Mouse (Mus musculus): ENCODE measurements at regions not wholly inside any gene's neighbourhood (a gene's known extent, or its start where the extent isn't known, plus 50 kb on each side); places are given as distances from the start of the nearest gene placed in this dataset.

- DNase-seq = no peak
- WGBS = 89% methylated on average over 4 of the region's 4 CpGs
- Histone ChIP-seq H3K9me3 (ENCODE audit: low read length) (no peaks in the 10 kb centered on the region), H3K9ac (no peak overlapping the region), H3K4me1 (ENCODE audit: insufficient read depth) (0 out of 2 replicates have a peak, but pooled peaks cover 4% of the 10 kb centered on the region), H3K27me3 (ENCODE audit: insufficient read depth, low read length) (no peaks in the 10 kb centered on the region), H3K36me3 (ENCODE audit: insufficient read depth) (no peaks in the 10 kb centered on the region), H3K4me2 (ENCODE audit: low read depth) (no peak overlapping the region), H3K4me3 (ENCODE audit: low read depth, low read length) (no peak overlapping the region), H3K27ac (ENCODE audit: low read depth, low read length) (no peak overlapping the region)
- no peak for ATAC-seq
- TF ChIP-seq CTCF (IDR thresholded peaks at IDR 0.05; ENCODE audit: low read depth) = no peak
These were observed 60.9 kb upstream of the Boc start for GRCm38 (mm10) chr16:44619476-44620103.

DNA sequence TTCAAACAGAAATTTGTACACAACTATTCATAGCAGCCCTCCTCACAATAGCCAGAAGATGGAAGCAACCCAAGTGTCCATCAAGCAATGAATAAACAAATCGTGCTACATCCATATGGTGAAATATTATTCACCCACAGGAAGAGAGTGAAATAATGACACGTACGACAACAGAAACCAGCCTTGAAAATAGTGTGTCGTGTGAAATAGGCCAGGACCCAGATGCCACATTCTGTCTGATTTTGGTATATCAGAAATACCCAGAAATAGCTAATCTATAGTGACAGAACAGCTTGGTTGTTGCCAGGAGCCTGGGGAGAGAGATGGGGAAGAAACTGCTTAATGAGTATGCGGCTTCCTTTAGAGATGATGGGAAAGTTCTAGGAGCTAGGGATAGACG, 58.3 kb upstream of the Boc start:
- ATAC-seq (no peak), DNase-seq (peak; percentile 22)
- Histone ChIP-seq H3K9me3 (ENCODE audit: low read length) (no peaks in the 10 kb centered on the region), H3K27me3 (ENCODE audit: insufficient read depth, low read length) (no peaks in the 10 kb centered on the region), H3K4me3 (ENCODE audit: low read depth, low read length) (no peak overlapping the region), H3K36me3 (ENCODE audit: insufficient read depth) (no peaks in the 10 kb centered on the region), H3K4me1 (ENCODE audit: insufficient read depth) (0 out of 2 replicates have a peak, but pooled peaks cover 4% of the 10 kb centered on the region), H3K27ac (ENCODE audit: low read depth, low read length) (no peak overlapping the region), H3K9ac (no peak overlapping the region), H3K4me2 (ENCODE audit: low read depth) (no peak overlapping the region)
- TF ChIP-seq CTCF (IDR thresholded peaks at IDR 0.05; ENCODE audit: low read depth) = no peak
- 50% methylated on average over 6 of the region's 6 CpGs for WGBS

DNA sequence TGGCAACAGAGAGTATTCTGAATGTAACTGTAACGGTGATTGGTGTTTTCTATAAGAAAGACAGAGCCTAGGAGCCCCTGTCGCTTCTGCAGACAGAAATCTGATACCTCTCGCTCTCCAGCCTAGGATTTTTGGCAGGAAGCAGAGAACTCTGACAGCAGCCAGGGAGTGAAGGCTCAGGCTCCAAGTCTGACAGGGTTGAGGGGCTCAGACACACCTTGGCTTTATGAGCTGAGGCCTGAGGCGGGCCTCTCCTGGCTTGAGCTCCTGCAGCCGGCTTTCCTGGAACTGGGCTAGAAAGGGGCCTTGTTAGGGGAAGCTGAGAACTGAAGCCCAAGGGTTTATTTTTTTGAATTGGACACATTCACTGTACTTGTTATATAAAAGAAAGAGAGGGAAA, 57.7 kb upstream of the Boc start:
- 0 out of 2 replicates have a peak overlapping the region, but pooled peaks have one; percentile 22 for H3K9ac ChIP-seq
- ATAC-seq = 0 out of 2 replicates have a peak, but pooled peaks have one; percentile 19
- WGBS = 17% methylated on average over 5 of the region's 5 CpGs

GRCm38 (mm10) chr16:44615878-44616206, 57.1 kb upstream of the Boc start:
- Histone ChIP-seq H3K4me1 (ENCODE audit: insufficient read depth) (0 out of 2 replicates have a peak, but pooled peaks cover 4% of the 10 kb centered on the region), H3K4me3 (ENCODE audit: low read depth, low read length) (no peak overlapping the region), H3K27me3 (ENCODE audit: insufficient read depth, low read length) (no peaks in the 10 kb centered on the region), H3K4me2 (ENCODE audit: low read depth) (no peak overlapping the region), H3K9ac (no peak overlapping the region), H3K9me3 (ENCODE audit: low read length) (no peaks in the 10 kb centered on the region), H3K27ac (ENCODE audit: low read depth, low read length) (0 out of 2 replicates have a peak overlapping the region, but pooled peaks have one; percentile 10), H3K36me3 (ENCODE audit: insufficient read depth) (no peaks in the 10 kb centered on the region)
- 5% methylated on average over 3 of the region's 3 CpGs for WGBS
- TF ChIP-seq CTCF (IDR thresholded peaks at IDR 0.05; ENCODE audit: low read depth) = no peak
- ATAC-seq (peak; percentile 69), DNase-seq (peak; percentile 54)

More for the DNA sequence above, 57.7 kb upstream of the Boc start:
- 0 out of 2 replicates have a peak overlapping the region, but pooled peaks have one; percentile 10 for H3K27ac ChIP-seq (ENCODE audit: low read depth, low read length)
- H3K36me3 ChIP-seq (ENCODE audit: insufficient read depth) = no peaks in the 10 kb centered on the region
- no peak for TF ChIP-seq CTCF (IDR thresholded peaks at IDR 0.05; ENCODE audit: low read depth)
- H3K4me3 ChIP-seq (ENCODE audit: low read depth, low read length) = no peak overlapping the region
- 0 out of 2 replicates have a peak, but pooled peaks cover 4% of the 10 kb centered on the region for H3K4me1 ChIP-seq (ENCODE audit: insufficient read depth)
- no peak overlapping the region for H3K4me2 ChIP-seq (ENCODE audit: low read depth)
- DNase-seq = peak; percentile 30
- no peaks in the 10 kb centered on the region for H3K27me3 ChIP-seq (ENCODE audit: insufficient read depth, low read length)
- no peaks in the 10 kb centered on the region for H3K9me3 ChIP-seq (ENCODE audit: low read length)

DNA sequence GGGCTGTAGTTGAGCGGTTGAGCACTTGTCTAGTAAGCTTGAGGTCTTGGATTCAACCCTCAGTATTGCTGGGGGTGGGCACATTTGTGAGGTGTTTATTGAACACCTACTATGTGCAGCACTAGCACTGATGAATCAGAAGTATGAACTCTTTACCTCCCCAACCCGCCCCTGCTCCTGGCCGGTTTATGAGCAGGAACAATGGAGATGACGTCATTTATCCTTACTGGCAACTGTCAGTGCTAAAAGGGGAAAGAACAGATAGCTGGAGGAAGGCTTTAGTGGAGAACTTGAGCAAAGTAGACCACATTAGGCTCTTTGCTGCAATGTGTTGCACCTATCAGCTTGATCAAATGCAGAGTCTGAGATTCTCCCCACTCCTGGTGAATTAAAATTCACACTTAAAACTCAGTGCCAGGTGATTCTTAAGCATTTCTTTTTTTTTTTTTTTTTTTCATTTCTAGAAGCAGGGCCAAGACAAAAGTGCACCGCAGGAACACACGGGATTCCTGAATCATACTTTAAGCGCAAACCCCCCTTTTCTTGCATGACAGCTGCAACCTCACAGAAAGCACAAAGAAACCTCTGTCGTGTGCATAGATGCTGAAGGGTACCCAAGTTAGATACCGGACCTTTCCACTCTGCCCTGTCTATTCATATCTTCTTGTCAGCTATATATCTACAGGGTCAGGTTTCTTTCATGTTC, 56.6 kb upstream of the Boc start:
- H3K9me3 ChIP-seq (ENCODE audit: low read length) = no peaks in the 10 kb centered on the region

DNA sequence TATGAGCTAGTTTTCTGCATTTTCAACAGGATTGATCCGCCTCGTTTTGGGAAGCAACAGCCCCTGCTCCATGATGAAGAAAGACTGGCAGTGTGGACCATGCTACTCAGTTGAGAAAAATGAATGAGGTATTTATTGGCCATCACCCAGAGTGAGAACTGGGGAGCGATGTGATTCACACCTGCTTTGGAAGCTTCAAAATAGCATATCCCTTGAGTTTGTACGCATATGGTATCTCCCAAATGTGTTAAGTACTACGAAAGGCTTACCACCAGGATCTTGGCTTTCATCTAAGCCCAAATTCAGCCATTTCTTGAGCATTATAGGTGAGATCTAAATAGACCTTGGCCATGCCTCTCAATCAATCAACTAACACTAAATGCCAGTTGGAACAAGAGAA, 55.5 kb upstream of the Boc start:
- Histone ChIP-seq H3K36me3 (ENCODE audit: insufficient read depth) (no peaks in the 10 kb centered on the region), H3K4me3 (ENCODE audit: low read depth, low read length) (no peak overlapping the region), H3K9ac (no peak overlapping the region), H3K4me2 (ENCODE audit: low read depth) (no peak overlapping the region), H3K4me1 (ENCODE audit: insufficient read depth) (0 out of 2 replicates have a peak, but pooled peaks cover 4% of the 10 kb centered on the region), H3K27ac (ENCODE audit: low read depth, low read length) (no peak overlapping the region), H3K9me3 (ENCODE audit: low read length) (no peaks in the 10 kb centered on the region), H3K27me3 (ENCODE audit: insufficient read depth, low read length) (no peaks in the 10 kb centered on the region)
- ATAC-seq (no peak), DNase-seq (no peak)
- WGBS = 70% methylated on average over 5 of the region's 5 CpGs
- TF ChIP-seq CTCF (IDR thresholded peaks at IDR 0.05; ENCODE audit: low read depth) = no peak

More for the DNA sequence above, 56.6 kb upstream of the Boc start:
- no peaks in the 10 kb centered on the region for H3K36me3 ChIP-seq (ENCODE audit: insufficient read depth)
- 0 out of 2 replicates have a peak, but pooled peaks cover 4% of the 10 kb centered on the region for H3K4me1 ChIP-seq (ENCODE audit: insufficient read depth)
- H3K27me3 ChIP-seq (ENCODE audit: insufficient read depth, low read length) = no peaks in the 10 kb centered on the region
- no peak overlapping the region for H3K4me2 ChIP-seq (ENCODE audit: low read depth)
- H3K4me3 ChIP-seq (ENCODE audit: low read depth, low read length) = no peak overlapping the region
- no peak overlapping the region for H3K9ac ChIP-seq
- 29% methylated on average over 9 of the region's 9 CpGs for WGBS
- TF ChIP-seq CTCF (IDR thresholded peaks at IDR 0.05; ENCODE audit: low read depth) = no peak
- no peak overlapping the region for H3K27ac ChIP-seq (ENCODE audit: low read depth, low read length)
- DNase-seq = no peak
- ATAC-seq = peak; percentile 23; the same call in 1 of the 2 replicates

DNA sequence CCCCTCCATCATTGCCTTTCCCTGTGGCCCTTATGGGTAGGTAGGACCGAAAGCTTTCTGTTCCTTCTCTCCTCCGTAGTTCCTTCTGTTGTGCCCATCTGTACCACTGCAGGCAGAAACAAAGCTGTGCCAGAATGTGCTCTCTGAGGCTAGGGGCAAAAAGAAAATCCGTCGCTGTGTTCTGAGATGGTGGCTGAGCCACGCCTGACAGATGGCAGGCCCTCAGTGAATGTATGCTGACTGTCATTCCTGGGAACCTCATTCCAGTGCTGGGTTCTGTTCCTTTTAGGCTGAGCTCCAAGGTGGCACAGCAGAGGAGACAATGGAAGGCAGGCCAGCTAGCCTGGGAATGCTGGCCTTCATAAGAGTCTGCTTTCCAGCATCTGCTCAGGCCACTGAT, 54.0 kb upstream of the Boc start:
- H3K4me2 ChIP-seq (ENCODE audit: low read depth) = no peak overlapping the region
- no peak overlapping the region for H3K27ac ChIP-seq (ENCODE audit: low read depth, low read length)
- no peak overlapping the region for H3K4me3 ChIP-seq (ENCODE audit: low read depth, low read length)
- H3K36me3 ChIP-seq (ENCODE audit: insufficient read depth) = no peaks in the 10 kb centered on the region
- 0 out of 2 replicates have a peak, but pooled peaks cover 4% of the 10 kb centered on the region for H3K4me1 ChIP-seq (ENCODE audit: insufficient read depth)
- no peak for TF ChIP-seq CTCF (IDR thresholded peaks at IDR 0.05; ENCODE audit: low read depth)
- no peaks in the 10 kb centered on the region for H3K27me3 ChIP-seq (ENCODE audit: insufficient read depth, low read length)
- H3K9ac ChIP-seq = no peak overlapping the region
- no peaks in the 10 kb centered on the region for H3K9me3 ChIP-seq (ENCODE audit: low read length)
- 39% methylated on average over 5 of the region's 5 CpGs for WGBS
- peak; percentile 43 for DNase-seq
- ATAC-seq = peak; percentile 58

Data from forebrain, postnatal 0 days (tissue).